Mouse (Mus musculus) olfactory bulb, adult 2 months (tissue): ENCODE data around the gene Amtn.

Source experiments
- CTCF ChIP-seq: fragments of 200-500 bp; IDR thresholded peaks from 2 replicates; pipeline ENCODE4 v1.5.1; 2012; ENCODE audit warnings: low read depth, mild to moderate bottlenecking, low read length, moderate library complexity; ENCODE audit not compliant: insufficient read depth
- POLR2A ChIP-seq: fragments of 200-500 bp; IDR thresholded peaks from 2 replicates; pipeline ENCODE4 v1.6.1; 2012; ENCODE audit warnings: mild to moderate bottlenecking, low read depth, low read length, moderate library complexity; ENCODE audit not compliant: insufficient read depth

DNA sequence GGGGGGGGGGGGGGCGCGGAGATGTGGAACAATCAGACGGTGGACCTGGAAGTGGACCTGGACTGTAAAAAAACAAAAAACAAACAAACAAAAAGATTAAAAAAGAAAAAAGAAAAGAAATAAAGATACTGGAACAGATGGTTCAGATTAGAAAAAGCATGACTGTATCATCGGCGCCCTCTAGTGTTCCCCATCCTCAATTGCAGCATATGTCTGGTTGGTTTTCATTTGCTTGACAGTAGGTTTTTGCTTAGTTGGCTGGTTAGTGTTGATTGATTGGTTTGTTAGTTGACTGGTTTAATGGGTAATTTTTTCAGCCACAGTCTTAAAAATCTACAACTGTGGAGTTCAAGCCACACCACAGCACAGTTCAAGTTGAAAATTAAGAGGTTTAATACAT is 11.1 kb upstream of the Amtn start:
- TF ChIP-seq CTCF: no peak
- no peak for TF ChIP-seq POLR2A
